Mouse (Mus musculus) testis, adult 2 months (tissue): Measurements from ENCODE around the gene Art5. TPM values are rescaled to one million over a fixed set of nuclear protein-coding genes. Genes with fewer than 3 reads are reported as not detected.

Experiments
- H3K27ac ChIP-seq: fragments of 200-500 bp; 2 replicates; pipeline ENCODE4 v1.5.1; 2012; ENCODE audit warnings: low read depth, low read length; ENCODE audit not compliant: control insufficient read depth, insufficient read depth
- H3K27me3 ChIP-seq: fragments of 200-500 bp; 2 replicates; pipeline ENCODE4 v1.6.1; 2012; ENCODE audit warnings: mild to moderate bottlenecking, low read length, moderate library complexity; ENCODE audit not compliant: control insufficient read depth, insufficient read depth
- H3K36me3 ChIP-seq: fragments of 200-500 bp; 2 replicates; pipeline ENCODE4 v1.6.1; 2012; ENCODE audit warnings: mild to moderate bottlenecking, low read length; ENCODE audit not compliant: control insufficient read depth, insufficient read depth
- H3K4me1 ChIP-seq: fragments of 200-500 bp; 2 replicates; pipeline ENCODE4 v1.6.1; 2012; ENCODE audit warnings: low read length; ENCODE audit not compliant: control insufficient read depth, insufficient read depth
- H3K4me3 ChIP-seq: fragments of 200-500 bp; 2 replicates; pipeline ENCODE4 v1.5.1; 2012; ENCODE audit warnings: low read depth, mild to moderate bottlenecking, low read length, moderate library complexity, mixed read lengths; ENCODE audit not compliant: control insufficient read depth
- CTCF ChIP-seq: fragments of 200-500 bp; IDR thresholded peaks from 2 replicates; pipeline ENCODE4 v1.5.1; 2012; ENCODE audit warnings: low read depth, mild to moderate bottlenecking, inconsistent platforms, low read length, moderate library complexity; ENCODE audit not compliant: control insufficient read depth, insufficient read depth, insufficient replicate concordance
- POLR2A ChIP-seq: fragments of 200-500 bp; IDR thresholded peaks from 2 replicates; pipeline ENCODE4 v1.6.1; 2012; ENCODE audit warnings: low read depth, mild to moderate bottlenecking, inconsistent platforms, low read length, moderate library complexity; ENCODE audit not compliant: control insufficient read depth
- polyA plus RNA-seq: library from polyadenylated mRNA; depleted of rRNA; stranded (reverse); fragments of >200 nt; gene quantifications from 2 replicates; pipeline ENCODE4 v1.2.3, GENCODE M21; 2012

The Art5 gene
- polyA plus RNA-seq, 1 experiment, result 65.1 TPM

DNA sequence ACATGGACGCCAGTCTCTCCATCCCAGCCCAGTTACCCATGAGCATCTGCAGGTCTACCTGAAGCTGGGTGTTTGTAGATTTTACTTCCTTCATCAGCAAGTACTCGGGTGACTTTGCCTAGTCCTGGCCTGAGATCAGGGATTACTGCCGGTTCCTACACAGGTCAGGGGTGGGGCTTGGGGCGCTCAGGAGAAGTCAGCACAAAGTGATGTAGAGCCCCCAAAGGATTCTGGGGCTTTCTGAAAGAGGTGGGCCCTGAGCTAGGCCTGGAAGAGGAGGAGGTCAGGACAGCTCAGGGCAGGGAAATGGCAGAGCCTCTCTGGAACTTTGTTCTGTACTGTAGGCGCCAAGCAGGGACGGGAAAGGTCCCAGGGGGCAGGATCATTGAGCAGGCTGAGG, 6.6 kb downstream of the Art5 start:
- no peak for TF ChIP-seq POLR2A
- TF ChIP-seq CTCF, result no peak
- no peak overlapping the region for H3K4me3 ChIP-seq
- H3K36me3 ChIP-seq, result no peaks in the 10 kb centered on the region
- no peak overlapping the region for H3K27ac ChIP-seq
- no peaks in the 10 kb centered on the region for H3K27me3 ChIP-seq
- peaks cover 29% of the 10 kb centered on the region for H3K4me1 ChIP-seq

DNA sequence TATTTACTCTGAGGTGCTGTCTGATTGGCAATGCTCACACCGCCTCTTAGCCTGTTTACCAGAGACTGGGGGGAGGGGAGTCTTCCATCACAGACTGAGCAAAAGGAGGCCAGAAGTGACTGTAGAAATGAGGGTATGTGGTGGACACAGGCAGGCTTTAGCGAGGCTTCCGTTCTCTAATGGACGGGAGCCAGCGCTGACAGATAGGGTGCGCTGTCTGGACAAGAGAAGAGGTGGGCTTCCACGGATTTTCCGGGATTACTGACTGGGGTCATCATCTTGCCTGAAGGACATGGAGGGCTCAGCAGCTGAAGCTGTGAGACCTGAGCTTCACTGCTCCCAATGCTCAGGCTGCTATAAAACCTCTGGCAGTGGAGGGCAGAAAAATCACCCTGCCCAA, 7.0 kb downstream of the Art5 start:
- no peak for TF ChIP-seq CTCF
- TF ChIP-seq POLR2A, result no peak
- H3K4me3 ChIP-seq, result no peak overlapping the region
- H3K36me3 ChIP-seq, result no peaks in the 10 kb centered on the region
- no peak overlapping the region for H3K27ac ChIP-seq
- H3K4me1 ChIP-seq, result peaks cover 29% of the 10 kb centered on the region
- no peaks in the 10 kb centered on the region for H3K27me3 ChIP-seq

DNA sequence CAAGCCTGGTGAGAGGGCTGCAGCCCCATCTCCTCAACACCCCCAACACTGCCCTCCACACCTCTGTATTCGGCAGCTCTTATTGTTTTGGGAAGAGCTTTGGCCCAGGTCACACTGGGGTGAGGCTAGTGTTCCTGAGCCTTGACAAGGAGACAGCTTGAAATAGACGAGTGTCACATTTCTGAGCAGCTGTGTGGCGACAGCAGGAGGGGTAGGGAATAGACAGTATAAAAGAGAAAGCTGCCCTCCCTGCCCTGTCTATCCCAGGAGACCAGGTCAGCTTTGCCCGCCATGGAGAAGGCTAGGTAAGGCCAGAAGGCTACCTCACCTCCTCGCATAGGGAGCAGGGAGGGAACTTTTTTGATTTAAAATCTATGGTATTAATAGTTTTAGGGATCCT, 7.8 kb downstream of the Art5 start, which contains the start of gene Art1:
Art1 (plus strand) TSS at position 257 of the 400 bp plus-strand sequence.
- H3K4me3 ChIP-seq, result no peak within 1 kb of the TSS
- TF ChIP-seq POLR2A, result no peak
- no peak for TF ChIP-seq CTCF
- no peaks in the 10 kb centered on the region for H3K27me3 ChIP-seq
- H3K4me1 ChIP-seq, result peaks cover 22% of the 10 kb centered on the region
- H3K36me3 ChIP-seq, result no peaks in the 10 kb centered on the region
- no peak within 1 kb of the TSS for H3K27ac ChIP-seq

DNA sequence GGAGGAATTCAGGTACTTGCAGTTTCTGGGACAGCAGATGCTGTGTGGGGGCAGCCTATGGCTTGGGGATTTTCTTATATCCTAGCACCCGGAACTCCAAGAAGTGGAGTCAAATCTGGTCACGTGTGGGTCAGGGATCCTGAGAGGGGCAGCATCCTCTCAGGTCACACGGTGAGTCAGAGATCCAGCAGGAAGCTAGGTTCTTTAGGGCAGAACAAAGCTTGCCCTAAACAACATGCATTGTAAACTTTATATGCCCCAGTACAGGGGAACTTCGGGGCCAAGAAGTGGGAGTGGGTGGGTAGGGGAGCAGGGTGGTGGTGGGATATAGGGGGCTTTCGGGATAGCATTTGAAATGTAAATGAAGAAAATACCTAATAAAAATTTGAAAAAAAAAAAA, 8.4 kb downstream of the Art5 start:
- Histone ChIP-seq H3K27ac (no peak overlapping the region), H3K4me3 (no peak overlapping the region), H3K36me3 (no peaks in the 10 kb centered on the region), H3K4me1 (peaks cover 21% of the 10 kb centered on the region), H3K27me3 (no peaks in the 10 kb centered on the region)
- no peak for TF ChIP-seq CTCF
- no peak for TF ChIP-seq POLR2A

DNA sequence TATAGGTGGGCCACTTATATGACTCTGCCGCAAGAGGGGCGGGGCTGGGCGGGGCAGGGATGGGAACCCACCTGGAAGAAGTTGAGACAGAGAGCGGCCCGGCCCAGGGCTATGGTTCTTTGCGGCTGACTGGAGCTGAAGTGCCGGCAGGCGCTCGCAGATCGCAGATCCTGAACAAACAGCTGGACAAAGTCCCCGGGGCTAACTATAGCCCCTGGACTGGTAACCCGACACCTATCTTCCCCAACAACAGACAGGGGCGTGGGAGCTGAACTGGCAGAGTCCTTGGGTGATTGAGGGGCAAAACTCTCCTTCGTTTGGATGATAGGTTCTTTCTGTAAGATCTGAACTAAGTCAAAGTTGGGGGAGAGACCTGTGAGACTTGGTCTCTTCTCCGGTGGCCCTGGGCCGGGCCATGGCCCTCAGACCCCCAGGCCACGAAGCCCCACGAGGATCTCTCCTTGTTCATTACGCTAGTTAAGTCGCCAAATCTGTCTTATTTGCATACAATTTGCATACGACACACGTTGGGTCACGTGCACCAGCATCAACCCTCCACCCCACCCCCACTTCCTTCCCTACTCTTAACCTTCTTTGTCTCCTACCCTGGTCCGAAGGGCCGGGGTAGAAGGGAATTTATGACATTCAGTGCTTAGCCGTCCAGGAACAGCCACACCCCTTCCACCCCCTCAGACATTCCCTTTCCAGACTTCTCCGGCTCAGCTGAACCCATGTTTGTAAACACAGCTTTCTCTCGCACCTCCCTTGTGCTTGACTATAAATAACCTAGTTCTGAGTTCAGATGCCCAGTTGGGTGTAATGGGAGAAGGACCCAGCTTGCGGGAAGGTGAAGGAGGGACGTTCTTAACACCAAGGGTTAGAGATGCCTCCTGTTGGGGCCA, 9.3 kb downstream of the Art5 start:
- peaks cover 21% of the 10 kb centered on the region for H3K4me1 ChIP-seq
- no peak overlapping the region; the same call in 1 of the 2 replicates for H3K27ac ChIP-seq
- TF ChIP-seq POLR2A (no peak), CTCF (no peak)

DNA sequence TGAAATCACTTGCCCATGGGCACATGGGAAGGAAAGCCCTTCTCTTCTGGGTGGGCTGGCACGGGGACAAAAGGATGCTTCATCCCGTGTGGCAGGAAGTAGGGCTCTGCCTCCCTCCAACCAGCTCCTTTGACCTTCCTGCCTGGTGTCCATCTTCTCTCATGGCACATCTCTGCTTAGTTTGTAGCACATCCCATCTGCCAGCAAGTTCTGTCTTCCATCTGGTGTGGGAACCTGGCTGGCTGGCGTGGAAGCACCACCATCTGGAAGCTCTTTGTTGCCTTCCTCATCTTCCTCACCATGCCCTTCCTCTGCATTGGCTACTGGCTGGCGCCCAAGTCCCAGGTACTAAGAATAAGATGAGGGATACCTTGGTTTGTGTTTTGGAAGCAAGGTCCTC, 22.0 kb downstream of the Art5 start:
- H3K36me3 ChIP-seq, result no peaks in the 10 kb centered on the region

More for the DNA sequence above, 9.3 kb downstream of the Art5 start:
- Histone ChIP-seq H3K27me3 (no peaks in the 10 kb centered on the region), H3K4me3 (peak overlapping the region; percentile 83), H3K36me3 (no peaks in the 10 kb centered on the region)

DNA sequence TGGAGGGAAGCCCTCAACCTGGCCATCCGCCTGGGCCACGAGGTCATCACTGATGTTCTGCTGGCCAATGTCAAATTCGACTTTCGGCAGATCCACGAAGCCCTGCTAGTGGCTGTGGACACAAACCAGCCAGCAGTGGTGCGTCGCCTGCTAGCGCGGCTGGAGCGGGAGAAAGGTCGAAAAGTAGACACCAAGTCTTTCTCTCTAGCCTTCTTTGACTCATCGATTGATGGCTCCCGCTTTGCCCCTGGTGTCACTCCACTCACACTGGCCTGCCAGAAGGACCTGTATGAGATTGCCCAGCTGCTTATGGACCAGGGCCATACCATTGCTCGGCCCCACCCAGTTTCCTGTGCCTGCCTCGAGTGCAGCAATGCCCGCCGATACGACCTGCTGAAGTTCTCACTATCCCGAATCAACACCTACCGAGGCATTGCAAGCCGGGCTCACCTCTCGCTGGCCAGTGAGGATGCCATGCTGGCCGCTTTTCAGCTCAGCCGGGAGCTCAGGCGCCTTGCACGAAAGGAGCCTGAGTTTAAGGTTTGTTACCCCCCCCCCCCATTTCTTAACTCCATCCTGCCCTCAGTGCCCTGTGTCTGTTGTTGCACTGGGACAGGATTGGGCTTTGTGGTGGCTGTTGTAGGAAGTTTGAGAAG, 25.1 kb downstream of the Art5 start:
- Histone ChIP-seq H3K4me1 (peaks cover 2% of the 10 kb centered on the region; the same call in 1 of the 2 replicates), H3K27me3 (no peaks in the 10 kb centered on the region), H3K36me3 (peaks cover 5% of the 10 kb centered on the region), H3K27ac (no peak overlapping the region), H3K4me3 (no peak overlapping the region)
- TF ChIP-seq CTCF (no peak), POLR2A (no peak)

More for the DNA sequence above, 22.0 kb downstream of the Art5 start:
- Histone ChIP-seq H3K4me1 (peaks cover 2% of the 10 kb centered on the region; the same call in 1 of the 2 replicates), H3K27me3 (no peaks in the 10 kb centered on the region), H3K4me3 (no peak overlapping the region), H3K27ac (no peak overlapping the region)
- TF ChIP-seq POLR2A (no peak), CTCF (no peak)
